8 mouse cellular contexts compared by ENCODE assay signal in genomic region chr10:127480833-127481813, GRCm38 (mm10). TPM values are rescaled to one million over a fixed set of nuclear protein-coding genes. Genes with fewer than 3 reads are reported as not detected.
DNase-seq lines count a peak whose midpoint lies in the region; ATAC-seq and TF ChIP-seq lines count a peak whose summit lies in the region.

No protein-coding gene starts in this region.

- no peaks in the 10 kb centered on the region for H3K9me3 ChIP-seq in hindbrain, postnatal 0 days (ENCODE audit: low read length)
- no peaks in the 10 kb centered on the region for H3K9me3 ChIP-seq in hindbrain, embryonic 14.5 days (ENCODE audit: control insufficient read depth, low read length)
- H3K9me3 ChIP-seq in heart, embryonic 15.5 days (replicated peaks) = no peaks in the 10 kb centered on the region
- no peaks in the 10 kb centered on the region for H3K9me3 ChIP-seq in forebrain, embryonic 10.5 days

- H3K4me3 ChIP-seq in hindbrain, postnatal 0 days (ENCODE audit: low read length) = no peak overlapping the region
- H3K4me3 ChIP-seq in hindbrain, embryonic 14.5 days (replicated peaks; ENCODE audit: low read length) = no peak overlapping the region
- no peak overlapping the region for H3K4me3 ChIP-seq in heart, embryonic 15.5 days
- H3K4me3 ChIP-seq in forebrain, embryonic 10.5 days = no peak overlapping the region

- DNase-seq in hindbrain, postnatal 0 days (ENCODE audit: low spot score) = no peak
- no peak for DNase-seq in hindbrain, embryonic 14.5 days (ENCODE audit: low spot score)
- DNase-seq in adrenal gland, postnatal 10 days = peak; percentile 78
- peak; percentile 57 to 59 for DNase-seq in layer of hippocampus, postnatal 36 days
- DNase-seq in forebrain, embryonic 10.5 days (ENCODE audit: extremely low spot score, low spot score) = no peak

- 0 out of 2 replicates have a peak, but pooled peaks have one; percentile 11 for TF ChIP-seq CTCF in hindbrain, postnatal 0 days (IDR thresholded peaks at IDR 0.05; ENCODE audit: low read depth)

- H3K4me2 ChIP-seq in hindbrain, postnatal 0 days (ENCODE audit: low read depth, low read length) = no peak overlapping the region
- H3K4me2 ChIP-seq in hindbrain, embryonic 14.5 days (replicated peaks) = no peak overlapping the region
- H3K4me2 ChIP-seq in heart, embryonic 15.5 days = no peak overlapping the region

- no peak overlapping the region for H3K9ac ChIP-seq in hindbrain, postnatal 0 days (replicated peaks; ENCODE audit: low read length)
- no peak overlapping the region for H3K9ac ChIP-seq in hindbrain, embryonic 14.5 days
- H3K9ac ChIP-seq in heart, embryonic 15.5 days = no peak overlapping the region

- ATAC-seq in hindbrain, postnatal 0 days = peak; percentile 46; the same call in 1 of the 2 replicates
- no peak for ATAC-seq in hindbrain, embryonic 14.5 days (ENCODE audit: low FRiP score)
- 0 out of 2 replicates have a peak, but pooled peaks have one; percentile 35 for ATAC-seq in heart, embryonic 15.5 days (replicated peaks; ENCODE audit: insufficient number of reproducible peaks, insufficient read depth, low FRiP score, low read depth)
- peak; percentile 89 for ATAC-seq in megakaryocyte, adult 5-6 weeks (ENCODE audit: poor library complexity, severe bottlenecking)
- ATAC-seq in erythroid progenitor cell, adult 5-6 weeks (replicated peaks; ENCODE audit: low FRiP score, poor library complexity, severe bottlenecking) = no peak

- H3K27ac ChIP-seq in hindbrain, postnatal 0 days = no peak overlapping the region
- no peak overlapping the region for H3K27ac ChIP-seq in hindbrain, embryonic 14.5 days
- H3K27ac ChIP-seq in heart, embryonic 15.5 days = no peak overlapping the region
- H3K27ac ChIP-seq in forebrain, embryonic 10.5 days = no peak overlapping the region

- WGBS in hindbrain, postnatal 0 days = 78% methylated on average over 19 of the region's 19 CpGs
- WGBS in hindbrain, embryonic 14.5 days = 85% methylated on average over 19 of the region's 19 CpGs
- WGBS in heart, embryonic 15.5 days = 80% methylated on average over 19 of the region's 19 CpGs
- 88% methylated on average over 19 of the region's 19 CpGs for WGBS in forebrain, embryonic 10.5 days

- no peaks in the 10 kb centered on the region for H3K4me1 ChIP-seq in hindbrain, postnatal 0 days (ENCODE audit: insufficient read depth, low read length)
- H3K4me1 ChIP-seq in hindbrain, embryonic 14.5 days (replicated peaks; ENCODE audit: control insufficient read depth, insufficient read depth, low read length) = no peaks in the 10 kb centered on the region
- no peaks in the 10 kb centered on the region for H3K4me1 ChIP-seq in heart, embryonic 15.5 days (replicated peaks)
- no peaks in the 10 kb centered on the region for H3K4me1 ChIP-seq in forebrain, embryonic 10.5 days

- H3K36me3 ChIP-seq in hindbrain, postnatal 0 days (ENCODE audit: insufficient read depth, low read length) = peaks cover 41% of the 10 kb centered on the region
- H3K36me3 ChIP-seq in hindbrain, embryonic 14.5 days (replicated peaks; ENCODE audit: control insufficient read depth, insufficient read depth) = peaks cover 69% of the 10 kb centered on the region
- peaks cover 29% of the 10 kb centered on the region; the same call in 1 of the 2 replicates for H3K36me3 ChIP-seq in heart, embryonic 15.5 days
- H3K36me3 ChIP-seq in forebrain, embryonic 10.5 days (replicated peaks) = peaks cover 59% of the 10 kb centered on the region

- H3K27me3 ChIP-seq in hindbrain, postnatal 0 days (ENCODE audit: insufficient read depth, low read length) = no peaks in the 10 kb centered on the region
- no peaks in the 10 kb centered on the region for H3K27me3 ChIP-seq in hindbrain, embryonic 14.5 days (ENCODE audit: control insufficient read depth, insufficient read depth, low read length)
- no peaks in the 10 kb centered on the region for H3K27me3 ChIP-seq in heart, embryonic 15.5 days
- no peaks in the 10 kb centered on the region for H3K27me3 ChIP-seq in forebrain, embryonic 10.5 days (ENCODE audit: poor library complexity, severe bottlenecking)

RNA-seq across cellular contexts. Expression of gene Stac3, which starts 20.4 kb away (rescaled TPM):
- 0.68 and 3.7 TPM in 2 replicates for total RNA-seq in hindbrain, postnatal 0 days (2014; rRNA removed)
- polyA plus RNA-seq in hindbrain, postnatal 0 days (2015; fragmentation: Nextera tagmentation; extraction: Ambion mirVana) = 1.4 and 1.7 TPM in 2 replicates
- 0.60 TPM in 1 of 2 replicates, not detected in the other for polyA plus RNA-seq in hindbrain, embryonic 14.5 days (2014; fragmentation: Nextera tagmentation; extraction: Ambion mirVana)
- total RNA-seq in adrenal gland, postnatal 10 days (2021) = 10 to 100 TPM in 1 of 2 experiments, 1 to 10 TPM in 1; 5.2 to 16.9 TPM
- 0.62 and 1.1 TPM in 2 replicates for polyA plus RNA-seq in heart, embryonic 15.5 days (2015; fragmentation: Nextera tagmentation; extraction: Ambion mirVana)
- 1 to 10 TPM; 3.0 to 3.7 TPM for total RNA-seq in layer of hippocampus, postnatal 36 days (2021)
- 1.2 TPM in 1 of 2 replicates, not detected in the other for total RNA-seq in megakaryocyte, adult 5-6 weeks (2015)
- 0.40 TPM in 1 of 2 replicates, not detected in the other for total RNA-seq in megakaryocyte, adult 5-6 weeks (2017)
- not detected in 2 replicates for total RNA-seq in erythroid progenitor cell, adult 5-6 weeks (2015; ENCODE audit: low replicate concordance)
- not detected in 2 replicates for total RNA-seq in erythroid progenitor cell, adult 5-6 weeks (2017; ENCODE audit: low replicate concordance)
- 0.30 and 0.41 TPM in 2 replicates for polyA plus RNA-seq in forebrain, embryonic 10.5 days (2016; fragmentation: Nextera tagmentation; extraction: Ambion mirVana)

RNA-seq across cellular contexts. Expression of gene Ndufa4l2, which starts 33.6 kb away (rescaled TPM):
- 11.0 and 21.9 TPM in 2 replicates for total RNA-seq in hindbrain, postnatal 0 days (2014; rRNA removed)
- 16.7 and 17.4 TPM in 2 replicates for polyA plus RNA-seq in hindbrain, postnatal 0 days (2015; fragmentation: Nextera tagmentation; extraction: Ambion mirVana)
- polyA plus RNA-seq in hindbrain, embryonic 14.5 days (2014; fragmentation: Nextera tagmentation; extraction: Ambion mirVana) = 12.7 and 18.0 TPM in 2 replicates
- total RNA-seq in adrenal gland, postnatal 10 days (2021) = 10 to 100 TPM; 49.3 to 56.4 TPM
- 49.7 and 53.6 TPM in 2 replicates for polyA plus RNA-seq in heart, embryonic 15.5 days (2015; fragmentation: Nextera tagmentation; extraction: Ambion mirVana)
- 1 to 10 TPM; 3.5 to 4.8 TPM for total RNA-seq in layer of hippocampus, postnatal 36 days (2021)
- total RNA-seq in megakaryocyte, adult 5-6 weeks (2015) = not detected in 2 replicates
- not detected in 2 replicates for total RNA-seq in megakaryocyte, adult 5-6 weeks (2017)
- not detected in 2 replicates for total RNA-seq in erythroid progenitor cell, adult 5-6 weeks (2015; ENCODE audit: low replicate concordance)
- not detected in 2 replicates for total RNA-seq in erythroid progenitor cell, adult 5-6 weeks (2017; ENCODE audit: low replicate concordance)
- polyA plus RNA-seq in forebrain, embryonic 10.5 days (2016; fragmentation: Nextera tagmentation; extraction: Ambion mirVana) = 2.6 and 2.9 TPM in 2 replicates

RNA-seq across cellular contexts. Expression of gene Shmt2, which starts 41.1 kb away (rescaled TPM):
- total RNA-seq in hindbrain, postnatal 0 days (2014; rRNA removed) = 66.1 and 91.1 TPM in 2 replicates
- polyA plus RNA-seq in hindbrain, postnatal 0 days (2015; fragmentation: Nextera tagmentation; extraction: Ambion mirVana) = 49.7 and 49.9 TPM in 2 replicates
- polyA plus RNA-seq in hindbrain, embryonic 14.5 days (2014; fragmentation: Nextera tagmentation; extraction: Ambion mirVana) = 45.6 and 47.4 TPM in 2 replicates
- total RNA-seq in adrenal gland, postnatal 10 days (2021) = 10 to 100 TPM; 56.1 to 57.7 TPM
- polyA plus RNA-seq in heart, embryonic 15.5 days (2015; fragmentation: Nextera tagmentation; extraction: Ambion mirVana) = 89.8 and 106 TPM in 2 replicates
- 10 to 100 TPM; 27.4 to 29.9 TPM for total RNA-seq in layer of hippocampus, postnatal 36 days (2021)
- 31.3 and 31.9 TPM in 2 replicates for total RNA-seq in megakaryocyte, adult 5-6 weeks (2015)
- 27.8 and 33.1 TPM in 2 replicates for total RNA-seq in megakaryocyte, adult 5-6 weeks (2017)
- total RNA-seq in erythroid progenitor cell, adult 5-6 weeks (2015; ENCODE audit: low replicate concordance) = 17.2 and 28.1 TPM in 2 replicates
- 21.4 and 24.8 TPM in 2 replicates for total RNA-seq in erythroid progenitor cell, adult 5-6 weeks (2017; ENCODE audit: low replicate concordance)
- 124 and 129 TPM in 2 replicates for polyA plus RNA-seq in forebrain, embryonic 10.5 days (2016; fragmentation: Nextera tagmentation; extraction: Ambion mirVana)

RNA-seq across cellular contexts. Expression of gene Nxph4, which starts 53.2 kb away (rescaled TPM):
- 26.0 and 33.5 TPM in 2 replicates for total RNA-seq in hindbrain, postnatal 0 days (2014; rRNA removed)
- 134 and 146 TPM in 2 replicates for polyA plus RNA-seq in hindbrain, postnatal 0 days (2015; fragmentation: Nextera tagmentation; extraction: Ambion mirVana)
- 94.1 and 105 TPM in 2 replicates for polyA plus RNA-seq in hindbrain, embryonic 14.5 days (2014; fragmentation: Nextera tagmentation; extraction: Ambion mirVana)
- total RNA-seq in adrenal gland, postnatal 10 days (2021) = 1 to 10 TPM; 5.3 TPM
- 1.2 and 2.9 TPM in 2 replicates for polyA plus RNA-seq in heart, embryonic 15.5 days (2015; fragmentation: Nextera tagmentation; extraction: Ambion mirVana)
- 1 to 10 TPM; 1.3 to 1.7 TPM for total RNA-seq in layer of hippocampus, postnatal 36 days (2021)
- not detected in 2 replicates for total RNA-seq in megakaryocyte, adult 5-6 weeks (2015)
- not detected in 2 replicates for total RNA-seq in megakaryocyte, adult 5-6 weeks (2017)
- not detected in 2 replicates for total RNA-seq in erythroid progenitor cell, adult 5-6 weeks (2015; ENCODE audit: low replicate concordance)
- total RNA-seq in erythroid progenitor cell, adult 5-6 weeks (2017; ENCODE audit: low replicate concordance) = not detected in 2 replicates
- polyA plus RNA-seq in forebrain, embryonic 10.5 days (2016; fragmentation: Nextera tagmentation; extraction: Ambion mirVana) = 3.0 and 9.5 TPM in 2 replicates

Comparison
In these comparisons a context has a peak if more than half of its experiments do, and no peak if none do; other contexts are left out.
1. ATAC-seq: peak in hindbrain, postnatal 0 days (single experiment), heart, embryonic 15.5 days (single experiment) and megakaryocyte, adult 5-6 weeks (single experiment); none in hindbrain, embryonic 14.5 days (single experiment) and erythroid progenitor cell, adult 5-6 weeks (single experiment).
2. DNase-seq: peak in adrenal gland, postnatal 10 days (single experiment) and layer of hippocampus, postnatal 36 days (2 of 2); none in hindbrain, postnatal 0 days (single experiment), hindbrain, embryonic 14.5 days (single experiment) and forebrain, embryonic 10.5 days (single experiment).
3. RNA of gene Ndufa4l2, which starts 33.6 kb away (total RNA-seq): 49.3 to 56.4 TPM in adrenal gland, postnatal 10 days, 11.0 to 21.9 TPM in hindbrain, postnatal 0 days and 3.5 to 4.8 TPM in layer of hippocampus, postnatal 36 days; not detected in megakaryocyte, adult 5-6 weeks and not detected in erythroid progenitor cell, adult 5-6 weeks; every median in the first group is over 4 times any median in the second.